Mouse (Mus musculus): ENCODE data around the gene Rsph3b.

The Rsph3b gene

GRCm38 (mm10) chr17:6863521-6863920 is 85.0 kb downstream of the Rsph3b start:
- no peak for DNase-seq (ENCODE audit: low read depth)

GRCm38 (mm10) chr17:6862040-6862780 is 86.3 kb downstream of the Rsph3b start:
- DNase-seq (ENCODE audit: low read depth): no peak

- DNase-seq (ENCODE audit: low read depth): no peak
These were observed 87.1 kb downstream of the Rsph3b start for GRCm38 (mm10) chr17:6861181-6862039.

- no peak for DNase-seq (ENCODE audit: low read depth)
These were observed 88.0 kb downstream of the Rsph3b start for GRCm38 (mm10) chr17:6860491-6860897.

- DNase-seq (ENCODE audit: low read depth): no peak
These were observed 88.4 kb downstream of the Rsph3b start for GRCm38 (mm10) chr17:6860067-6860466.

All from 416B (cell line).